Mouse (Mus musculus): ENCODE results near the gene Selenov.
"Not testable (repeated sequence)": the region's sequence is repeated elsewhere in the genome, so short reads cannot be mapped to it uniquely, and the experiment has no call there.

Selenov gene

DNA sequence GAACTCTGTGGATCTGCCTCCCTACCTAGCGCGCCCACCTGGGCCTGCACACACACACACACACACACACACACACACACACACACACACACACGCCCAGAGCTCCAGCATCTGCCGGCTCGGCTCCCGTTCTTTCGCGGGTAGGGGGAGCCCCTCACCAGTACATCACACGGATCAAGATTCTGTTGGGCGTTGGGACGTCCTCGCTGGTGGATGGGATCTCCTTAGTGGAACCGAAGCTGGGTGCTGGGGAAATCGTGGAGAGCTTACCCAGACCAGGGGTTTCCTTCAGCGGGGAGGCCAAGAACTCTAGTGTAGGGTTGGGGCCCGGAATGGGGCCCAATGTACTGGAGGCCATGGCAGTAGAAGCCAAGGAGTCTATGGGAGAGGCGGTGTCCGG lies 821 bp downstream of the Selenov start:
- DNase-seq, result no peak

DNA sequence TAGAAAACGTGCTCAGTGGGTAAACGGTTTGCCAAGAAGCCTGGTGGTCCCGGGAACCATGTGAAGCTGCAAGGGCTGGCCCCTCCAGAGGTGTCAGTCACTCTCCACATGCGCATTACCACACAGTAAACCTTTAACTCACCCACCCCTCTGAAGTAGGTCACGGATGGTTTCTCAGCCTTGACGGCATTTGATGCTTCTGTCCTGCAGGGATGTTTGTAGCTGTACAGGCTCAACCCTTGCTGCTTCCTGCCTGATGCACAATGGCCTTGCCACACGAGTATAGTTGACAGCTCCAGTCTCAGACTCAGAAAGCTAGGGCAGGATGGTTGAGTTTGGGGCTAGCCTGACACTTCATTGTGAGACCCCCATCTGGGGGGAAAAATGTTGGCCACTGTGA lies 10.4 kb downstream of the Selenov start:
- no peak for DNase-seq

DNA sequence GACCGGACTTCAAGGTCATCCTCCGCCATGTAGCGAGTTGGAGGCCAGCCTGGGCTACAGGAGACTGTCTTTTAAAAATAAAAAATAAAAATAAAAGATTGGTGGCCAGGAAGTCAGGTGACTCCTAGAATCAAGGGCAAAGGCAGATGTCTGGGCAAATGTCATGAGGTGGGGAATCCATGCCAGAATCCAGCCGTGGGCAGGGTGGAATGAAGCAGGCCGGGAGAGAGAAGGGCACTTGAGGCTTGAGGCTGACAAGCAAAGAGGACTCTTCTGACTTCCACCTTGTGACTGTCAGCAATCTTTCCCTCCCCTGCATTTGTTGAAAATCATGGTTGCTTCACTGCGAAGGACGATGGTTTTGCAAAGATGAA lies 12.7 kb downstream of the Selenov start:
- DNase-seq, result no peak

DNA sequence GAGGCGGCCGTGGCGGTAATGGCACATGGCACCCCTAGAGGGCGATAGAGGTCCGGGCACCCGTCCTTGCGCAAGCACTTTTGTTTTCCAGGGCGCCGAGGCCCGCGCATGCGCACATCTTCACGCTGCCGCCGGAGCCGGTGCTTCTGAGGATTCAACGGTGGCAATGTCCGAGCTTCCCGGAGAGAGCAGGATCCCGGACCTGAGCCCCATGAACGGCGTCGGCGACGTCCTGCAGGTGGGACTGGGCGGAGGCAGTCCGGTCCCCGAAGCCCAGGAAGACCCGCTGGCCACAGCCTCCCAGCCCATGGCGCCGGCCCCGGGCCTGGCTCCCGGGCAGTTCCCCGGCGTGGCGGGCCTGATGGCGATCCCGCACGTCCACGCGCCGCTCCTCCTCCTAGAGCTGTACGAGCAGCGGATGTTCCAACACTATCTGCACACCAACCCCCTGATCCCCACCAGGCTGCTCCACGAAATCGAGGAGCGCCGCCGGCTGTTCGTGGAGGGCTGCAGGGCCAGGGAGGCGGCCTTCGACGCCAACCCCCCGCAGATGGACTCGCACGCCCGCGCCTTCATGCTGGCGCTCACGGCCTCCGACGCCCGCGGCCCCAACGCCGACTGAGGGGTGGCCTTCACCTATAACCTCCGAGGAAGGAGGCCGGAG lies 13.2 kb downstream of the Selenov start, which contains the start of gene Eid2b:
Gene Eid2b (plus strand): TSS at position 125 of the 664 bp plus-strand sequence.
- DNase-seq, result peak; percentile 95

DNA sequence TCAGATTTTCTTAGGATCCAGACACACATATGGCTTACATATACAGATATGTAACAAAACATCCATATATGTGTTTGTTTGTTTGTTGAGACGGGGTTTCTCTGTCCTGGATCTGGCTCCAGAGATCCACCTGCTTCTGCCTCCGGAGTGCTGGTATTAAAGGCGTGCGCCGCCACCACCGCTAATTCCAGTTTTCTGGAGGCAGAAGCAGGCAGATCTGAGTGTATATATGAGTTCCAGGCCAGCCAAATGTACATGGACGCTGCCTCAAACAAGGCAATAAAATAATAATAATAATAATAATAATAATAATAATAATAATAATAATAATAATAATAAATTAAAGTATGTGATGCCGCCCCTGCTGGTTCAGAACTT lies 13.8 kb downstream of the Selenov start:
- no peak for DNase-seq

DNA sequence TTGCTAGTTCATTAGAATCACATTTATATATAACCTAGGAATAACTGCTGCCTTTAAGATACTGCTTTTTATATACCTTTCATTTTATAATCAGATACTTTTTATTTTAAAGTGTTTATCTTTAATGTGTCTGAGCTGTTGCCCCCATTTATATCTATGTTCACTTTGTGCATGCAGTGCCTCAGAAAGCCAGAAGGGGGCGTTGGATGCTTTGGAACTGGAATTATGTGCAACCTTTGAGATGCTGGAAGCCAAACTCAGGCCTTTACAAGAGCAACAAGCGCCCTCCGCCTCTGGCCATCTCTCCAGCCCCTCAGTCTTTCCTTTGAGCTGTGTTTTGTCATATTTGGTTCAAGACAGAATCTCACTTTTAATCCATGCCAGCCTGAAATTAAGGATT lies 19.2 kb downstream of the Selenov start:
- no peak for DNase-seq

DNA sequence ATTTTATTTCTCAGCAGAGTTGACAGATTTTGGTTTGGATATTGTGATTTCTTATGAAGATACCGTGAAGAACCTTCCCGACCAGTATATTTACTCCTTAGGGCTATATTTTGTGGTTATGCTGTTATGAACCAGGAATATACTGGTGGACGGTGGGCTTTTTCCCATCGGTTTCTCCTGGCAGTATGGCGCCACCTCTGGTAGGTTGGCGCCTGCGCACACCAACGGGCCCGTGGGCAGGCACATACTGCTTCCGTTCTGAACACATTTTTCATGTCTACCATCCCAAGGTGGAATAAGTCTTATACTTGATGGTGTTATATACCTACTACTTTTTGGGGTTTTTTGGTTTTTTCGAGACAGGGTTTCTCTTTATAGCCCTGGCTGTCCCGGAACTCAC lies 21.6 kb downstream of the Selenov start:
- no peak for DNase-seq

DNA sequence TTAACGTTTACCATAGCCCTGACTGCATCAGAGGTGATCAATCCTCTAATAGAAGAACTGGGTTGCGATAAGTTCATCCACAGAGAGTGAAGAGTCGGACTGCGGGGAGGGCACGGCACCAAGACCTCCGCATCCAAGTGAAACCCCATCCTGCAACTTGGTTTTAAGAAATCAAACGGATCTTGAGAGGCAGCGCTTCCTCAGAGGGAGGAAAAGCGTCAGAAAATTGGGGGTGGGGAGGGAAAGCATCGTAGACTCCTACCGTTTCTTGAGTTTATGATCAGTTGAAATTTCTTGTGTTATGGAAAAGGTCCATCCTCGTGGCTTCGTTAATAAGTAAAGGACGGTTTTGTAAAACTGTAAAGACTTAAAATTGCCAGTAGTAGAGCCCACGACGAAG lies 22.4 kb downstream of the Selenov start:
- no peak for DNase-seq

DNA sequence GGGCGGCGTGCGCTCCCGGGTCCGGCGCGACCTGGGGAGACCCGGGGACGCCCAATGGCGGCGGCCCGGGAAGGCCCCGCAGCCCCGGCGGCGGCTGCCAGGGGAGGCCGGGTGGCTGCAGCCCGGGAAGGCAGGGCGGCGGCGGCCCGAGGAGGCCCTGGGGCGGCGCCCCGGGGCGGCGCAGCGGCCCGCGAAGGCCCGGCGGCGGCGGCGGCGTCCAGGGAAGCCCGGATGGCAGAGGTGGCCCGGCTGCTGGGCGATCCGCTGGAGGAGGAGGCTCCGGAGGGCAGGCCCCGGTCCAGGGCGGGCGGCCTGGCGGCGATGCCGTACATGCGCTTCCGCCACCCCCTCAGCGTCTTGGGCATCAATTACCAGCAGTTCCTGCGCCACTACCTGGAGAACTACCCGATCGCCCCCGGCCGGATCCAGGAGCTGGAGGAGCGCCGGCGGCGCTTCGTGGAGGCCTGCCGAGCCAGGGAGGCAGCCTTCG lies 22.9 kb downstream of the Selenov start:
- DNase-seq, result peak; percentile 69

DNA sequence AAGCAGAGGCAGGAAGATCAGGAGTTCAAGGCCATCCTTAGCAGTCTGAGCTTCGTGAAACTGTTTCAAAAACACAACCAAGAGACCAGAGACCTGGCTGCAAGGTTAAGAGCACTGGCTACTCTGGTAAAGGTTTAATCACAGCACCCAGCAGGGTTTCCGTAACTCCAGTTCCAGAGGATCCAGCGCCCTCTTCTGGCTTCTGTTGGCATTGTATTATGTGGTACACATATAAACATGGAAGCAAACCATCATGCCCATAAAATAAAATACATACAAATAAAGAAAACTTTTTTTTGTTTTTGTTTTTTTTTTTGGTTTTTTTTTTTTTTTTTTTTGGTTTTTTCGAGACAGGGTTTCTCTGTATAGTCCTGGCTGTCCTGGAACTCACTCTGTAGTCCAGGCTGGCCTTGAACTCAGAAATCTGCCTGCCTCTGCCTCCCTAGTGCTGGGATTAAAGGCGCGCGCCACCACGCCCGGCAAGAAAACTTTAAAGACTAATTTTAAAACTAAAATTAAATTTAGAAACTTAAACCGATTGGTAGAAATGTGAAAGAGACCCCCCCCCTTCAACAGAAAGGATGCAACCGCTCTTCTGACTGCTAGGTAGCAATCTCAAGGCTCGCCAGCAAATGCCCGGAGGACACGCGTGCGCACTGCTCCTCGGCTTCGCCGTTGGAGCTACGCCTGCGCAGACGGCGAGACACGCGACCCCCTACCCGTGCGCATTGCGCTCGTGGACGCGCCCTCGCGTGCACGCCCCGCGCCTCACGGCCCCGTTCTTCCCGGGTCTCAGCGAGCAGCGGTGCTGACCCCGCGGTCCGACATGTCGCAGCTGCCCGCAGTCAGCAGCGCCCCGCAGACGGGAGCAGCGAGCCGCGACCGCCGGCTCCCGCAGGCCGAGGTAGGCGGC lies 23.6 kb downstream of the Selenov start, which contains the start of gene Eid2:
Gene Eid2 (plus strand): TSS at position 753 of the 913 bp plus-strand sequence.
- peak; percentile 91 for DNase-seq

DNA sequence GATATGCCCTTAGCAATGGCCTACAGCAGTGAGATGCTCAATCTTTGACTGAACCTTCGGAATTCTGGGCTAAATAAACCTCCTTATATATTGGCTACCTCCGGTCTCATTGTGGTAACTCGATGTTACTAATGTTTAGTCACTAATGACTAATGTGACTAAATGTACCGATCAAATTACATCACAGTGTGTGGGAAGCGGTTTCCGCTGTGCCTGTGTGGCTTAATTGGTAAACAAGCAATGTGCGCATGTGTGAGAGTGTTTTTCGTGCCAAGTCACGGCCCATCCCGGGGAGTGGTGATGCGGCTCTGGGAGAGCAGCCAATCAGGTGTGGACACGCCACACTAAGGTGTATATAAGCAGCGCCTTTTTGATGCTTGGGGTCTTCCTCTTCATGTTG lies 25.6 kb downstream of the Selenov start:
- no peak for DNase-seq

DNA sequence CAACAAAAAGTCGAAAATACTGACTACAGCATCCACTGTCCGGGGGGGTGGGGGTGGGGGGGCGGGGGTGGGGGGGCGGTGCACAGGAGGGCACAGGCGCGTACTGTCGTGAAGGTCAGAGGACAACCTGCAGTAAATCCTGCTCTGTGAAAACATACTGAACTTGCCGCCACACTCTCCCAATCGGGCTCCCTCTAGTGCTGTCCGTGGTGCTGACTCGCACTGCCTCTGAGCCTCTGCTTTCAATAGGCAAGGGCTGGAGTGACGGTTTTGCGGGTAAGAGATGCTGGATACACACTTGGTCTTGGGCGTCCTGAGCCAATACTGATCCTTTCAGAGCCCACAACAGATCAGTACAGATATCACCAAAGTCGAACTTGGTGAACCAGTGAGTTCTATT lies 27.2 kb downstream of the Selenov start:
- DNase-seq, result no peak

DNA sequence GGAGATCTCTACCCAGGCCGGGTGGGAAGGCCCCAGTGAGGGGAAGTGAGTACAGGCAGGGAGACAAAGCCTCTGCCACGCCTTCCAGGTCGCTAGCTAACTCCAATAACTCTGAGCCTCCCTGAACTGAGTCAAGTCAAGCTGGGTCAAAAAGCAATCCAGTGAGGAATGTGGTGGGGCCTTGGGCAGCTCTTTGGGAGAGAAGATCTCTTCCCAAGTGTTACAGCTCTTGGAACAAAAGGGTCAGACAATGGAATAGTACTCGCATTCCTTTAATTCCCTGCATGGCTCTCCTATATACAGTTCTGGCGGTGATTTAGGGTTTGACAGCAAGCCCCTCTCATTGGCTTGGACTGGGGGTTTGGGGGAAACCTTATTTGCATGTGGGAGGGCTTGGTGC lies 28.1 kb downstream of the Selenov start:
- no peak for DNase-seq

DNA sequence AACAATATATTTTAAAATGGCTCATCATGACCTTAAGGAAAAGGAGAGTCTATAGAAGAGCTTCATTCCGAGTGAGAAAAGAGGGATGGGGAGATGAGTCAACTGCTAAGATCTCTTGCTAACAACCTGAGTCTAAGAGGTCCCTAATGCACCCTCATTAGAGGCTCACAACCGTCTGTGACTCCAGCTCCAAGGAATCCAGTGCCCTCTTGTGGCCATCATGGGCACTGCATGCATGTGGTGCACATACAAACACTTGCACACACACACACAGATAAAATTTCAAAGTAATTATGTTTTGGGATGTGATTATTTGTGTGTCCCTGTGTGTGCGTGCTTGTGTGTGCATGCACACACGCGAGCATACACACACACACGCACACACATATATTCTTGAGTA lies 35.5 kb downstream of the Selenov start:
- no peak for DNase-seq

DNA sequence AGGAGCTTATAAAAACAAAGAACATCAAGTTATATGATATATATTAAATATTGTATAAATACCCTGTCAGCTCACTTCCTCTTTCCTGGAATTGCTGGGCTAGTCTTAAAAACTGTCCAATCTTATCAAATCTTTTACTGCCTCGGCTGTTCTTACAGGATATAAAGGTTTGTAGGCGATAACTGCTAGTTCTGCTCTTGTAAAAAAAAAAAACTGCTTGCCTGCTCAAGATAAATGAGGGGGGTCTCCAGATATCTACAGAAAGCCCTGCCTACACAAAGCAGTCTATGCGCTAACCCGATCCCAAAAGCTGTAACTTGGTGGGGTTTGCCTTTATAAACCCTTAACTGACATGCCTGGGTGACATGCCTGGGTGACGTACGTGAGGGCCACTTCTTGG lies 36.4 kb downstream of the Selenov start:
- DNase-seq, result no peak

DNA sequence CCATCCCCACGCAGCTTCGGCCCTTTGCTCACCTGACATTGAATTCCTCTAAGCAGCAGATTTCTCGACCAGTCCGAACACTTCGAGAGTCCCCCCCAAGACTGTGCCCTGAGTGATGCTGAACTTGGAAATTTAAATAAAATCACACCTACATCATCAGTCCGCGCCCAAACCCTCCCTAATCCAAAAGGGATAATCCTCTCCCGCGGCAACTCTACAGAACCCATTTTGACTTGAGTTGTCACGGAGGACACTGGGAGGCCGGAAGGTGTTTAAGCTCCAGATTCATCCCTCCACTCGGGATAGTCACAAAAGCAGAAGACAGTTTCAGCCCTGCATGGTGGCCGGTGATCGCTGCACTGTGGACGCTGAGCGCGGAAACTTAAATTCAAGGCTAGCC lies 39.0 kb downstream of the Selenov start:
- DNase-seq, result no peak

DNA sequence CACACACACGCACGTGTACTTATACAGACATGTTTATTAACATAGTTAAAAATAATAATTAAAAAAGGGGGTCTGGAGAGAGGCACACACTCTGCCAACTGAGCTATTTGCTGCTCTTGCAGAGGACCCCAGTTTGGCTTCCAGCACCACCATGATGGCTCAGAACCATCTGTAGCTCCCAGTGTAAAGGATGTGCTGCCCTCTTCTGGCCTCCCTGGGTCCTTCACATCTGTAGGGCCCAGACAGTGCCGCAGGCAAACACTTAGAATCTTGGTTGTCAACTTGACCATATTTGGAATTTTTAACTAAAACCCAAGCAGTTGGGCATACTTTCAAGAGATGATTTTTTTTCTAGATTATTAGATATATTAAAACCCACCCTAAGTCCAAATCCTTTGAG lies 42.0 kb downstream of the Selenov start:
- no peak for DNase-seq

DNA sequence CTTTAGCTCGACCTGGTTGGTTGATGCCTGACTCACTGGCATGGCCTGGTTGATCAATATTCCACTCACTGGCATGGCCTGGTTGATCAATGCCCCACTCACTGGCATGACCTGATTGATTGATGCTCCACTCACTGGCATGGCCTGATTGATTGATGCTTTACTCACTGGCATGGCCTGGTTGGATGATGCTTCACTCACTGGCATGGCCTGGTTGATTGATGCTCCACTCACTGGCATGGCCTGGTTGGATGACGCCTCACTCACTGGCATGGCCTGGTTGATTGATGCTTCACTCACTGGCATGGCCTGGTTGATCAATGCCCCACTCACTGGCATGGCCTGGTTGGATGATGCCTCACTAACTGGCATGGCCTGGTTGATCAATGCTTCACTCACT lies 47.0 kb downstream of the Selenov start:
- not testable (repeated sequence) for DNase-seq

Data from right cerebral cortex, postnatal 25 days (tissue).